Mouse (Mus musculus): ENCODE results near the gene Kidins220.

The Kidins220 gene

DNA sequence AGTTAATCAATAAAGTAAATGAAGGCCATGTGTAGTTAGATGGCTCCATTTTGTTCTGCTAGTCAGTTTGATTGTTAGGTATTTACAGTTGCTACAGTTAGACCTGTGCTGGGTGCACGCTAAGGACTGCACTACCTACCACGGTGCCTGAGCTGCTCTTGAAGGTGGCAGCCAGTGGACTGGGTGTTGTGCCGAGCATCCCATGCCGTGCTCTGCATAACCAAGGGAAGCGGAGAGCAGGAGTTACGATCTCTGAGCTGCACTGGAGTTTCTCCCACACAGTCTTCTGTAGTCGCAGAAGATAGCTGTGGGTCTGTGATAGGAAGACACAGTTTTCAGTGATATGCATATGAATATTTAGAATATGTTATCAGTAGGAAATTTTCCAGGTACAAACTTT, 51.6 kb downstream of the Kidins220 start:
- DNase-seq (ENCODE audit: low spot score) = no peak

DNA sequence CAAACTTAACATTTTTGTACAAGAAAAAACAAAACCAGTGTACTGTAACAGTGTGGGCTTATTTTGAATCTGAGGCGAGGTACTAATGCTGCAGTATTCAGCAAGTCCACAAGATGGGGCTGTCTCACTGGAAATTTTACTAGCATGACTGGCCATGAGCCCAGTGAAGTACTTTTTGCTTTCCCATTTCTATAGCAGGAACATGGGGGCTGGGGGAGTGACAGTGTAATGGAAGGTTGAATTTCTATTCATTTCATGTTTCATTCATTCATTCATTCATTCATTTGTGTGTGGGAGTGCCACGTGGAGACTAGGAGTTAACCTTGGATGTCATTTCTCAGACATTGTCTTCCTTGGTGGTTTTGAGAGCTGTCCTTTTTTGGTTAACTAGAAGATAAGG, 52.7 kb downstream of the Kidins220 start:
- DNase-seq (ENCODE audit: low spot score) = peak; percentile 88

- peak; percentile 75 for DNase-seq (ENCODE audit: low spot score)
Measured at GRCm38 (mm10) chr12:25033662-25034337, 59.1 kb downstream of the Kidins220 start.

- DNase-seq (ENCODE audit: low spot score) = peak; percentile 27
Measured at GRCm38 (mm10) chr12:25034338-25034953, 59.7 kb downstream of the Kidins220 start.

- no peak for DNase-seq (ENCODE audit: low spot score)
Measured at GRCm38 (mm10) chr12:25036024-25036423, 61.3 kb downstream of the Kidins220 start.

- DNase-seq (ENCODE audit: low spot score) = no peak
Measured at GRCm38 (mm10) chr12:25037222-25037621, 62.5 kb downstream of the Kidins220 start.

- DNase-seq (ENCODE audit: low spot score) = no peak
Measured at GRCm38 (mm10) chr12:25037681-25038472, 63.2 kb downstream of the Kidins220 start.

GRCm38 (mm10) chr12:25044056-25044455, 69.3 kb downstream of the Kidins220 start:
- DNase-seq (ENCODE audit: low spot score) = no peak

GRCm38 (mm10) chr12:25044579-25044978, 69.9 kb downstream of the Kidins220 start:
- DNase-seq (ENCODE audit: low spot score) = no peak

DNA sequence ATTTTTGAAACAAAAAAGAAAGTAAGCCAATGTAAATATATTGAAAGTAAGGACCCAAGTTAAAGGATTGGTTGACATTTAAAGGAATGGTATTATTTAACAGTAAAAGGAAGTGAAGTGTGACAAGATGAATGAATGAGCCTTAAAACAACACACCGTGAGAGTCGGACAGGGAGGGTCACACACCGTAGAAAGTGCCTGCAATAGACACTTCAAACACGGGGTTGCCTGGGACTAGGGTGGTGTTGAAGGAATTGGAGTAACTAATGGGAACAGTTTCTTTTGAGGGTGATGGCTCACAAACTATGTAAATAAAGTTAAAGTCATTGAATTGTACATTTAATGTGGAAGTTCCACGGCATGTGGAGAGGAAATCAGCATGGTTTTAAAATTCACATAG, 74.5 kb downstream of the Kidins220 start:
- DNase-seq (ENCODE audit: low spot score) = no peak

DNA sequence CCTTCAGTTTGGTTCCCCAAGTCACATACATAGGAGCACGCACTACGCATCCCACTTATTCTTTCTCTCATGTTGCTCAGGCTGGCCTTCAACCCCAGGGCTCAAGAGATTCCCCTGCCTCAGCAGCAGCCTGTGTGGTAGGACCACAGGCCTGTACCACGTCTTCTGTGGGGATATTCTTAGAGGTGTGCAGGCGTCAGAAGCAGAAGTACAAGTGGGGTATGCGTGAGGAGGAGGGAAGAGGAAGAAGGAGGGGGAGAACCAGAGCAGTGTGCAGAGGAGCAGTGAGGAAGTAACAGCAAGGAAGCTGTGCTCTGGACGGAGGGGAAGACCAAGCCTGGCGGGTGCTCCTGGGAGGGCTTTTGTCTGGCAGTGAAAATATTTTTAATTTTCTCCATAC, 79.8 kb downstream of the Kidins220 start:
- no peak for DNase-seq (ENCODE audit: low spot score)

DNA sequence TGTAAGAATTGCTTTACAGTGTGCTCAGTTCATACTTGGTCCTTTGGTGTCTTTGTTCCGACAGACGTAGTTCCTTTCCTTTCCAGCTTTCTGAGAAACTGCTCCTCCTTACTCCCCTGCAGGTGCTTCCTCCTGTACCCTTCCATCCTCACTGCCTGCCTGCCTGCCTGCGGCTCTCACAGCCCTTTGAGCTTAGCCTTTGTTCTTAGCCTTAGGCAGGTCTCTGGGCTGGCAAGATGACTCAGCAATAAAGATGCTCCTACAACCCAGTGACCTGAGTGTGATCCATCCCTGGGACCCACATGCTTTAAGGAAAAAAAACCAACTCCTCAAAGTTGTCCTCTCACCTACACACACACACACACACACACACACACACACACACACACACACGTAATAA, 80.2 kb downstream of the Kidins220 start:
- DNase-seq (ENCODE audit: low spot score) = no peak

DNA sequence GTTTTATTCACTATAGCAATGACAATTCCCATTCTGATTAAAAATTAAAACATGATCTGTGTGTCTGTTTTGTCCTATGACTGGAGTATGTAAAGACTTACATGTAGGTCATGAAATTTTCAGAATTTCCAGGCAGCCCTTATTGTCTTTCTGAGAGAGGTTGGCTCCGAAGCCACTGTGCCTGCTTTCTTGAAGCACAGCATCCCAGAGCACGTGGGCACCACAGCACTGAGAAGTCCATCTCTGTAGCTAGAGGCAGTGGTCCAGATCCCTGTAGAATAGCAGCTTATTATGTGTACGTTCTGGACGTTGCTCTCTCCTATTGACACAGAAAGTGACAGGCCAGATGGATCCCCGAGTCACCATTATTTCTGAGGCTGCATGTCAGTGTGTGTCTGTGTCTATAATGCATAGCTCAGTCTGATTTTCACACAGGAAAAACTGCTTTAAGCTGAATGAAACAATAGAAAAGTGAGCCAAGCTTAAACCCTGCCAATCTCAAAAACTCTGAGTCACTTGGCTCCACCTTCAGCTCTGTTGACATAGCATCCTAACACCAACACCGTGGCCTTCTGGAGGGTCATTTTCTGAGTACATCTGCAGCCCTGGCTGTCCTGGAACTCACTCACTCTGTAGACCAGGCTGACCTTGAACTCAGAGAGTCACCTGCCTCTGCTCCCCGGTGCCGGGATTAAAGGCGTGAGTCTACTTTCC, 84.9 kb downstream of the Kidins220 start:
- no peak for DNase-seq (ENCODE audit: low spot score)

GRCm38 (mm10) chr12:25060901-25061300, 86.2 kb downstream of the Kidins220 start:
- no peak for DNase-seq (ENCODE audit: low spot score)

GRCm38 (mm10) chr12:25062264-25062663, 87.5 kb downstream of the Kidins220 start:
- no peak for DNase-seq (ENCODE audit: low spot score)

DNA sequence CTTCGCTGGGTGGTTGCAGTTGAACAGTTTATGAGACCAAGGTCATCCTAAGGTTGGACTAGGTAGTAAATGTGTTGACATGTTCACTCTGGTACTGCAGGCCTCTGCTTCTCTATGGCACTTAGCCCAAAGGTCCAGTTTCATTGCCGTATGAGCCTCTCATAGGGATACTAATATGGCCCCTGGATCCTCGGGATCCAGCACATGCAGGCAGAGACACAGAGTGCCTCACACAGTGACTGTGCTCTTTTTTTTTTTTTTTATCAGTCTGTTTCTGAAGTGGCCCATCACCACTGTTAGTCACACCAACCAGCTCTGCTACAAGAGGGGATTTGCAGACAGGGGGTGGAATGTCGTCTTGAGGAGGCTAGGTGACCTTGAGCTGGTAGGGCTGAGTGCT, 98.6 kb downstream of the Kidins220 start:
- no peak for DNase-seq (ENCODE audit: low spot score)

DNA sequence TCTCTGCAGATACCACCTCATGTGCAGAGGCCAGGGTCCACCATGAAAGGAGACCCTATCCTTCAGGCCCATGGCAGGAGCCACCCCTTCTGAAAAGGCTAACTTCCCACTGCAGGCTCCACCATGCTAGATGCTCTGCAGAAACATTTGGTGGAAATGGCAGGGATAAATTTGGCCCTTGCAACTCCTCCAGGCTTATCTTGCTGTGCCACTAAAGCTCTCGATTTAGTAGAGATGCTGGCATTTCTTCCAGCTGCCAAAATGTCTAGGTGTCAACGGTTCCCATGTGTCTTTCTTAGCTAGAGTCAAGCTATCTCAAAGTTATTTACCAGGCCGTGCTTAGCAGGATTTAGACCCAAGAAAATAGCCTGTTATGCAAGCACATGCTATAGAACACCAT, 99.6 kb downstream of the Kidins220 start:
- no peak for DNase-seq (ENCODE audit: low spot score)

DNA sequence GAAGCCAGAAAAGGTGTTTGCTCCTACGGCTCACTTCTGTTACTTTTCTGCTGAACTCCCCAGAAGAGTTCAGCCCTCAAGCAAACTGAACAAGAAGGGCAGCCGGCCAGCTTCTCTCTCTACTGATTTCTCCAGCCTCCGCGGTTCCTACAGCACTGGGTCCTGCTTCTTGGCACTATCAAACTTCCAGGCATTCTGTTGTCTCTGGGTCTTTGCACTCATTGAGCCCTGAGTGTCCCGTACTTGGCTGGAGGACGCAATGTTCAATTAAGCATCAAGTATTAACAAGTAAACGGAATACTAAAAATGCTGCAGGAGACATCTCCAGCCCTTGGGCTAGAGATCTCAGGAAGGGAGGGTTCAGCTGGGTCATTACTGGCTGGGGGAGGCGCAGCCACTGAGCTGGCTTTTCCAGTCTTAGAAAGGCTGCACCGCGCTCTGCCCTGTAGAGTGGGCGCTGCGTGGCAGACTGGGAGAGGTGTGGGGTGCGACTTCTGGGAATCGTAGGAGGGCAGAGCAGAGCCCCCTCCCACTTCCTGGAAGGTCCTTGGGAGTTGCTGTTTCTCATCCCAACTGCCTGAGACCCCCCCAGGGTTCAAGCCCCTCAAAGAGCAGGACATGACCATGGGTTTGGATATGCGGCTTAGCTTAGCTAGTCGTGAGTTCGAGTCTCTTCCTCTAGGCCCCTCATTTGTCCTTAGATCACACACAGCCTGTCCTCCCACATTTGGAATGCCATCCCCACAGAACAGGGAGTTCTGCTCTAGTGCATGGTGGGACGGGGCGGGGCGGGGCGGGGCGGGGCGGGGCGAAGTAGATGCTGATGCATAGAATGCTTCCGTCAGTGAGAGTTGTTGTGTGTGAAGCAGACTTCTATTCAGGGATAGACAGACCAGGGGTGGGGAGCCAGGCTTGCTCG, 108.8 kb downstream of the Kidins220 start:
- DNase-seq (ENCODE audit: low spot score) = peak; percentile 37

GRCm38 (mm10) chr12:25086966-25087365, 112.2 kb downstream of the Kidins220 start:
- DNase-seq (ENCODE audit: low spot score) = no peak

DNA sequence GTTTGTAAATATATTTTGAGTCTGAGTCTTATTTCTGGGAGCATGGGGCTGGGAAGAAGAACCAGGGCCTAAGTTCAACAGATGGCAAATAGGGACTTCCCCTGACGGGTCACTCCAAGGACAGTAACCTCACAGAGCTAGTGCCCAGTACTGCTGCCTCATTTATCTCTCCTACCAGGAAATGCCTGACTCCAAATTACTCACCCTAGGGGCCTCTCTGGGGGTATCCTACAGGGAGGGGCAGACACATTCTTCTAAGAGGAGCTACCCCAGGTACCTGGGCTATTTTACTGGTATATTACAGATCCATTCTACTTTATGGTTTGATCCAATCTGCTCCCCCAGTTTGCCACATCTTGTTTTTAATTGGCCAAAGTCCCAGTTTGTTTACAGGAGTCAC, 114.7 kb downstream of the Kidins220 start:
- DNase-seq (ENCODE audit: low spot score) = no peak

GRCm38 (mm10) chr12:25092027-25092704, 117.4 kb downstream of the Kidins220 start:
- peak; percentile 95 for DNase-seq (ENCODE audit: low spot score)

All from retina, embryonic 14.5 days (tissue).